Mouse (Mus musculus): ENCODE measurements around the gene Ccdc155. TPM values are rescaled to one million over a fixed set of nuclear protein-coding genes. Genes with fewer than 3 reads are reported as not detected.
A peak's percentile ranks its signal among the peaks of the same experiment; 100 is the strongest.

Ccdc155 gene
- under 1 TPM in 1 of 2 experiments, not detected in 1; 0.14 TPM for total RNA-seq (2021)
- 0.30 TPM in 2 replicates for polyA plus RNA-seq (2012; rRNA removed)
- long read RNA-seq = 0 reads

GRCm38 (mm10) chr7:45204380-45205143, at the start of gene Ccdc155:
Gene Ccdc155, minus strand, starts transcription at chr7:45204892.
- peak; percentile 89 for DNase-seq

DNA sequence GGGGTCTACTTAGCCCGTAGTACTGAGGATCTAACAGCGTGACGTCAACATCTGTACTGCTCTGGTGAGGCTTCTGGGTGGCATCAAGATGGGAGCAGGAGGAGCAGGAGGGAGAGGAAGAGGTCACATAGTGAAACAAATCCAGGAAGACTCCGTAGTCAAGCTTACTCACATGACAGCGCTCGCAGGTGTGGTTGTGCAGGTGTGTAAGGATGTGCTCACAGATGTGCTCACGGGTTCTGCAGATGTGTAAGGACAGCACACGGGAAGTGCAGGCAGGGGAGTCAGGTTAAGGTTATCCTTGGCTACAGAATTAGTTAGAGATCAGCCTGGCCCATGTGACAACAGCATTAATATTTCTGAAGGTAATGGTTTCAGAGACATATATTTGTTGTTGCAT, 49.1 kb upstream of the Ccdc155 start:
- DNase-seq = no peak

GRCm38 (mm10) chr7:45247666-45248065, 43.0 kb upstream of the Ccdc155 start:
- no peak for DNase-seq

GRCm38 (mm10) chr7:45241389-45241749, 36.7 kb upstream of the Ccdc155 start:
- no peak for DNase-seq

GRCm38 (mm10) chr7:45240633-45241388, 36.1 kb upstream of the Ccdc155 start, which contains the start of gene Slc6a16:
Gene Slc6a16, plus strand, starts transcription at chr7:45241085.
- DNase-seq = peak; percentile 12

DNA sequence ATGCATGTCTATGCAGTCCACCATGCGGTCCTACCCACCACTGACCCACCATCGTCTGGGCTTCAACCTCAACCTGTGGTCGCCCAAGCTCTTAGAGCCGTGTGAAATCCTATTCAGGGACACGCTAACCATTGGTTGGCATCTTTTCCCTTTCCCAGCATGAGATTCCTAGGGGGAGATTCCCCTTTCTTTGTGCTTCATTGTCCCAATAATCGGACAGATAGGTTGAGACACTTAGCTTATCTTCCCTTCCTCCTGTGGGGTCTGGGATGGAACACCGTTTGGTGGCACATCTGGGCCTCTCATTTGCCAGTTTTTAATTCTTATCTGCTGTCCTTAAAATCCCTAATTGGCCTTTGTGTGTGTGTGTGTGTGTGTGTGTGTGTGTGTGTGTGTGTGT, 35.4 kb upstream of the Ccdc155 start:
- DNase-seq = no peak

- DNase-seq = no peak
Measured at GRCm38 (mm10) chr7:45238723-45239496, 34.2 kb upstream of the Ccdc155 start, which contains the start of gene Cd37. Gene Cd37, minus strand, starts transcription at chr7:45239115.

DNA sequence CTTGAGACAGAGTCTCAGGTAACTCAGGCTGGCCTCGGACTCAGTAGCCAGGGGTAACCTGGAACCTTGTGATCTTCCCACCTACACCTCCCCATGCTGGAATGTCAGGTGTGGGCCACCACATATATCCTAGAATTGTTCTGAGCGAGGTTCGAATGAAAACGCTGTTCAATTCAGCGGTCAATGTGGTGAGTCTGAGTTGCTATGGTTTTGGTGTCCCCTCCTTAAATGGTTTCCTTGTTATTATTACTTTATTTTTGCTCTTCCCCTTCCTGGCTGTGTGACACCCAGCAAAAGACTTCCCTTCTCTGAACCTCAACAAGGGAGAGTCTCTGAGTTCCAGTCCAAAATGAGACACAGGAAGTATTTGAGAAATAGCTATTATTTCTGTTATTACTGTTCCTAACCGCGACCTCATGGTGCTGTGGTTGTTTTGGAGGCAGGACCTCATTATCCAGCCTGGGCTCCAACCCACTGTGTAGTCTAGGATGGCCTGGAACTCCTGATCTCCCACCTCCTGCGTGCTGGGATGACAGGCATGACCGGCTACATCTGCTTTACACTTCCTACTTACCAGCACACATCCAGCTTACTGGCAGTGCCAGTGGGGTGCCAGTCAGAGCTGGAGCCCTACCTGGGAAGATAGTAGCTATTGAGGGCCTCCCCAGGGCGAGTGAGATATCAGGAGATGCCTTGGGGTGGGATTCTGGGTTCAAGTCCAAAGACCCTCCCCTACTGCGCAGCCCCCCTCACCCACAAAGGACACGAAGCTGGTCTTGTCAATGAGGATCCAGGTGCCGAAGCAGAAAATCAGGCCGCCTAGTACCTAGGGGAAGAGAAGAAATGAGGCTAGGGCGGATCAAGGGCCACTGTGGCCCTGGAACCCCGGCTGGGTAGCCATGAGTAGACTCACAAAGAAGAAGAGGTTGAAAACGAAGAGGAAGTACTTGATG, 33.3 kb upstream of the Ccdc155 start:
- DNase-seq = no peak

GRCm38 (mm10) chr7:45235656-45236180, 31.0 kb upstream of the Ccdc155 start:
- DNase-seq = no peak

DNA sequence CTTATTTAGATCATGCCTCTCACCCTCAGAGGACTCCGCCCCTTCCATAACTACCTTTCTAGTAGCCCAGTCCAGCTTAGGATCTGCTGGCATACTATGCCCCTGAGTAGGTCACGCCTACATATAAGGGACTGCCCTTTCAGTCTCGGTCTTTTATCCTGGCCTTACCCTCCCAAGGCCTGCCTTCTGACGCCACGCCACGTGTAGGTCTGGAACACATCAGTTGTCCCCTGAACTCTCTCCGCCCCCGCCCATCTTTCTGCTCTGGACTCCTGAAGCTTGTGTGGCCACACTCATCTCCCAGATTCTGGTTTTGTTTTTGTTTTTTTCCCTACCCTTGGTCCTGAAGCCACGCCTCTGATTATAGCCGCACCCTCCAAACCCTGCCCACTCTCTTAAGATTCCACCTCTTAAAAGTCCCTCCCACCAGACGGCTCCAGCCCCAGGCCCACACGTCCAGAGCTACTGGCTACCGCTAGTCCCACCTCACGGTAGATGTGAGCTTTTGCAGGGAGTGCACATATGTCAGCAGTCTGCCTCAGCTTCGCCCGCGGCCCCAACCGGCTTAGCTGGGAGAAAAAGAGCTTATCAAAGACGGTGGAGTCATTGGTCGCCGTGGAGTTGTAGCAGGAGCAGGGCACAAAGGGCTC, 30.4 kb upstream of the Ccdc155 start:
- DNase-seq = peak; percentile 66

DNA sequence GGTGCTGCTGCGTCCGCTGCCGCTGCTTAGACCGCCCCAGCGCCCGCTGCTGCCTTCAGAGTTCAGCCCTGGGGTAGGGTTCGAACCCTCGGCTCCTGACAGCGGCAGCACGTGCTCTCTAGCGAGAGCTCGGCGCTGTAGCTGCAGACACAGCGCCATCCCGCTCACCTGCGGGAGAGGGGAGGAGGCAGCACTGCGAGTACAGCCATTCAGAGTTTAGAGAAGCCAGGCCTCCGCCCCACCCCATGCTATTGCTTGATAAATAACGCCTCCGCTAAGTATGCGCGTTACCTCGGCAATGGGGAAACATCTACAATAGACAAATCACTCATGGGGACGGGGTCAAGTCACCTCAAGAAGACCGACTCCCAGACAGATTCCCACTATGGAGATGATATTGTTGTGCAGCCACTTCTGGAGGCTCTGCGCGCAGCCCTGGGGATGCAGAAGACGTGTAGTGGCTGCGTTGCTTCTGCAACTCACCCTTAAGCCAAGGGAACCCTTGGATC, 29.7 kb upstream of the Ccdc155 start:
- no peak for DNase-seq

- DNase-seq = peak; percentile 34
Measured at GRCm38 (mm10) chr7:45233580-45234332, 29.1 kb upstream of the Ccdc155 start.

DNA sequence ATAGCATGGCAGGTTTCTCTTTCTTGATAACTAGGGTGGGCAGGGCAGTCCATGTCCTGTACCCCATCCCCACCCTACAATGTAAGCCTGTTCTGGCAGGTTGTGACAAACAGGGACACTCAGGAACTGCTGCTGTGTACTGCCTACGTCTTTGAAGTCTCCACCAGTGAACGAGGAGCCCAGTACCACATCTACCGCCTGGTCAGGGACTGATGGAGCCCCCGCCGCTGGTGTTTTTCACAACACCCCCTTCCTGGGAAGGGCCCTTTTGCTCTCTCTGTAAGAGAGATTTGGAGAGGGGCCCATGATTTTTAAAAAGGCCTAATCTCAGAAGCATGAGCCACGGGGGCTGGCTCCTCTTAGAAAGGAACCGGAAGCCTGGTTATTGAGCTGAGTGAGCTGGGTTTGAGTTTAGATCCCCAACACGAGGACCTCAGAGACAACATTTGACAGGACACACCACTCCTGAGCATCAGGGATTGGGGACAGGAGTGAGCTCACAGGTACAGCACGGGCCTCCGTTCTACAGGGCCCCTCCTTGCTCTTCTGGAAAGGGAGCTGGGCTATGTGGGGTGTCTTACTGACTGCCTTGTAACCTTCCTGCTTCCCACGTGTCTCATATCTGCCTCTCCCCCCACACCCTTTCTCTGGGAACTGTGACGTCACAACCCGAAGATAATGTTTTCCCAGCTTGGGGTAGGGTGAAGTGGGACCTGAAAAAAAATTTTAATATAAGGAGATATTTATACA, 28.2 kb upstream of the Ccdc155 start:
- DNase-seq = no peak

DNA sequence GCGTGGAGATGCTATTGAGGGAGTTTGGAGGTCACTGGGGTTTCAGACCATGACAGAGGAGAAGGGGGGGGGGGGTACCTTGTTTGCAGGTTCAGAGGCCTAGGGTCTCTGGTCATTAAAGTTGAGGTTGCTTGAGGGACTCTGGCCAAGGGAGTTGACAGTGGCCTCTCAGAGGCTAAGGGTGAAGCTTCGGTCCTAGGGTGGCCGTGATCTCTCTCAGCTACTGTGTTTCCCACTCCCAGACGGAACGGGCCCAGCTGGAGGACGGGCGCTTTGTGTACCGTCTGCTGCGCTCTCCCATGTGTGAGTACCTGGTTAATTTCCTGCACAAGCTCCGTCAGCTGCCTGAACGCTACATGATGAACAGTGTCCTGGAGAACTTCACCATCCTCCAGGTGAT, 27.2 kb upstream of the Ccdc155 start:
- no peak for DNase-seq

- DNase-seq = no peak
Measured at GRCm38 (mm10) chr7:45231192-45231591, 26.5 kb upstream of the Ccdc155 start.

DNA sequence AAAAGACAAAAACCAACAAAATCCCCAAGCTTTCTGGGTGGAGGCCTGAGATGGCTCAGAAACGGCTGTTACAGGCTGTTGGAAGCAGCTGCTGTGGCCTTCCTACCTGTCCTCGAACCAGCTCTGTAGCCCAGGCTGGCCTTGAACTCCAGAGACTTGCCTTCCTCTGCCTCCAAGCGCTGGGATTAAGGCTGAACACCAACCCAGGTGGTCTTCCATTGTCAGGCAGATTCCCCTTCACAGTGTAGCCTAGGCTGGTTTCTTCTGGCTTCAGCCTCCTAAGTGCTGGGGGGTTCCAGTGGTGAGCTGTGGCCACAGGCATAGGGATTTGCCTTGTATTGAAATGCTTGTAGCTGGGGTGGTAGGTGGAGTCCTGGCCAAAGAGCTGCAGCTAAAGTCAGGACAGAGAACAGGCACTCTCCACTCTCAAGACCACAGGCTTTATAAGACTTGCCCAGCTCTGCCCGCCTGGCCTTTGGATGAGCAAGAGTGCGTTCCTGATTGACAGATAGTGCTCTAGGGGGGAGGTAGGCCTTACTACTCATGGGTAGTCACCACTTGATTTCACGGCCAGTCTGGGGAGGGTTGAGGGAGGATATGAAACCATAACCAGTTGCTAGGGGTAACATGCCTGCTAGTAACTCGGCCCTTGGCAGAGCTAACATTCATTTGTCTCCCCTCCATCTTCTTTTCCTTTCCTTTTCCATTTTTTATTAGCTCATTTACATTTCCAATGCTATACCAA, 24.9 kb upstream of the Ccdc155 start:
- DNase-seq = no peak

GRCm38 (mm10) chr7:45229046-45229445, 24.4 kb upstream of the Ccdc155 start:
- no peak for DNase-seq

GRCm38 (mm10) chr7:45228548-45228947, 23.9 kb upstream of the Ccdc155 start:
- DNase-seq = no peak
